Mouse (Mus musculus): ENCODE data around the gene Coq5. TPM values are rescaled to one million over a fixed set of nuclear protein-coding genes. Genes with fewer than 3 reads are reported as not detected.

The Coq5 gene
- 23.9 and 26.4 TPM in 2 replicates for polyA plus RNA-seq (2012; rRNA removed)

- peak; percentile 84 for DNase-seq (ENCODE audit: low spot score)
Measured at GRCm38 (mm10) chr5:115279226-115280049, at the start of gene Coq5. Gene Coq5 (plus strand): TSS chr5:115279666.

- DNase-seq (ENCODE audit: low spot score): no peak
Measured at GRCm38 (mm10) chr5:115230830-115231551, 48.5 kb upstream of the Coq5 start.

- DNase-seq (ENCODE audit: low spot score): no peak
Measured at GRCm38 (mm10) chr5:115231552-115232120, 47.8 kb upstream of the Coq5 start.

- DNase-seq (ENCODE audit: low spot score): no peak
Measured at GRCm38 (mm10) chr5:115232516-115232915, 47.0 kb upstream of the Coq5 start.

GRCm38 (mm10) chr5:115233031-115233780 is 46.3 kb upstream of the Coq5 start:
- DNase-seq (ENCODE audit: low spot score): no peak

- no peak for DNase-seq (ENCODE audit: low spot score)
Measured at GRCm38 (mm10) chr5:115234519-115234918, 44.9 kb upstream of the Coq5 start.

- peak; percentile 51 for DNase-seq (ENCODE audit: low spot score)
Measured at GRCm38 (mm10) chr5:115235323-115235771, 44.1 kb upstream of the Coq5 start.

GRCm38 (mm10) chr5:115235786-115236263 is 43.6 kb upstream of the Coq5 start, which contains the start of gene Pop5:
Gene Pop5 (plus strand): TSS chr5:115235836.
- peak; percentile 75 for DNase-seq (ENCODE audit: low spot score)

- peak; percentile 86 for DNase-seq (ENCODE audit: low spot score)
Measured at GRCm38 (mm10) chr5:115237803-115238728, 41.4 kb upstream of the Coq5 start.

- no peak for DNase-seq (ENCODE audit: low spot score)
Measured at GRCm38 (mm10) chr5:115238729-115239195, 40.7 kb upstream of the Coq5 start.

- DNase-seq (ENCODE audit: low spot score): no peak
Measured at GRCm38 (mm10) chr5:115240191-115240590, 39.3 kb upstream of the Coq5 start.

GRCm38 (mm10) chr5:115255472-115255871 is 24.0 kb upstream of the Coq5 start:
- no peak for DNase-seq (ENCODE audit: low spot score)

GRCm38 (mm10) chr5:115256909-115257546 is 22.4 kb upstream of the Coq5 start:
- DNase-seq (ENCODE audit: low spot score): no peak

GRCm38 (mm10) chr5:115260356-115260755 is 19.1 kb upstream of the Coq5 start:
- no peak for DNase-seq (ENCODE audit: low spot score)

GRCm38 (mm10) chr5:115261141-115261540 is 18.3 kb upstream of the Coq5 start:
- no peak for DNase-seq (ENCODE audit: low spot score)

- DNase-seq (ENCODE audit: low spot score): no peak
Measured at GRCm38 (mm10) chr5:115261880-115262279, 17.6 kb upstream of the Coq5 start.

GRCm38 (mm10) chr5:115262502-115263291 is 16.8 kb upstream of the Coq5 start:
- no peak for DNase-seq (ENCODE audit: low spot score)

GRCm38 (mm10) chr5:115266340-115266739 is 13.1 kb upstream of the Coq5 start:
- DNase-seq (ENCODE audit: low spot score): no peak

All from urinary bladder, adult 2 months (tissue).